Mouse (Mus musculus): Measurements from ENCODE around the gene Atf6b.

The Atf6b gene

DNA sequence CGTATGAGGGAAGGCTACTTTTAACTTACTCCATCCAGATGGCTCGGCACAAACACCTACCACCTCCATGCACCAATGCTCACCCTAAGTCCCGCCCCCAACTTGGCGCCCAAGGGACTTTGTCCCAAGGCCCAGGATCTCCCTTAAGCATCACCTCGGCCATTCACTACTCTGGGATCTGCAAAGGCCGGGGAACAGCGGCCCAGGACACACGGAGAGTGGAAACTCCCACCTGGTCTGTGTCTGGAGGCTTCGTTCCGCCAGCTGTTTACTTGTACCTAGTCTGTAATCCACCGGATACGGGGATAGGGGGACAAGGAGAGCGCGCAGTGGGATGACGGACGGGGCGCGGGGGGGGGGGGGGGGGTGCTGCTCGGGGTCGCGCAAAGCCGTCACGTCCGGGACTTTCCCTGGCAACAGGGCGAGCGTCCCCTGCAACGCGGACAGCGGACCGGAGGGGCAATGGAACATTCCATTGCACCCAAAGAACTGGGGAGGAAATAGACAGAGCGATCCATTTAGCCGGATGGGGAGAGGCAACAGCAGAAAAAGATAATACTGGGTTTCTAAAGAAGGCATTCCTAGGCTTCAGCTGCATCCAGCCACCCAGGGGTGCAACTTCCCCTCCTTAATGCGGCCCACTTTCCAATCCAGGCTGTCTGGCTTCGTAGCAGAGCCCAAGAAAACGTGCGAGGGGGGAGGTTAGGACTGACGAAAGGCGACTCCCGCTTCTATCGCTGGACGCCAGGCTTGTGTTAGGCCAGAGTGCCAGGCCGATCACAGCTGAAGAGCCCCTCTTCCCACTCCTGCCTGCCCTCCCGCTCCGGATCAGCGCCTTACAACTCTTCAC is 19.6 kb upstream of the Atf6b start:
- peak; percentile 84 for DNase-seq (ENCODE audit: low spot score)

DNA sequence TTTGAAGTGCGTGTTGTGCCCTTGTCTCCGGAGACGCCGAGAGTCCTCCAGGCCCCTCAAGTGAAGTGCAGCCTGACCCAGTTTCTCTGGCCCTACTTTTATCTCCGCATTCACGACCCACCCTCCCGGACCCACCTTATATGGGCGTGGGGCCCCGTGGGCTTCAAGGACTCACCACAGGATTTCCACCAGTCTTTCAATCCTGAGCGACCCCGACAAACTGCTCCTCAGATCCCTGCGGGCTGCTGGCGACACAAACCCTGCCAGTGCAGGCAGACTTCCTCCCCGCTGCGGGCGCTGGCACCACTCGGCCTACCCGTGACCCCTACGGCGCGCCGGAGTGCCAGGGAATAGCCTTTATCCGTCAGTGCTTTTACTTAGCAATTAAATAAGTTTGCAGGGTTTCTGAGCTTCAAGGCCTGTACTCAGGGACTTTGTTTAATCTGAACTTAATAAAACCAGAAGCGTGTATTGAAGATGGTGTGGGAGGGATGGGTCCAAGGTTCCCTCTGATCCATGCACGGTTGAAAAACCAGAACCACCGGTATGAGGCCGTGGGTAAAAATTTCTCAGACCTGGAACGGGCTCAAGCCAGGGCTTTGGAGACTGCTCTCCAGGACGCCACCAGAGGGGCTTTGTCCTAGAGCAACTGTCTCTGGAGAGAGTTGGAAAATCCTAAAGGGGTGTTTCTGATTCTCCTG is 18.9 kb upstream of the Atf6b start, which contains the start of gene Ppt2:
Gene Ppt2, minus strand, starts transcription at position 568 of the 701 bp plus-strand sequence.
- no peak for DNase-seq (ENCODE audit: low spot score)

DNA sequence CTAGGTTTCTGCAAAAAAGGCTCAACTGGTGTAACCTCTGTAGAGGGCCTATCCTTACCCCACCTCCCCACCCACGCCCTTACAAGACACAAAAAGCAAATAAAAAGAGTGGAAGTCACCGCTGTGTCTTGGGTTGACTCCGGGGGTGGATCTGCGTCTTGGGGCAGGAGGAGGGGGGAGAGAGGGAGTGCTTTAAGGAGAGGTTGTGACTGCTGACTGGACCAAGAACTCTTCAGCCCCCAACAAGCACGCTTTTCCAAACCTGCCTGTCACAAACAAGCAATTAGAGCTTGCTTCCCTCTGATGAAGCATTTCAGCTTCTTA is 18.3 kb upstream of the Atf6b start:
- DNase-seq (ENCODE audit: low spot score): no peak

DNA sequence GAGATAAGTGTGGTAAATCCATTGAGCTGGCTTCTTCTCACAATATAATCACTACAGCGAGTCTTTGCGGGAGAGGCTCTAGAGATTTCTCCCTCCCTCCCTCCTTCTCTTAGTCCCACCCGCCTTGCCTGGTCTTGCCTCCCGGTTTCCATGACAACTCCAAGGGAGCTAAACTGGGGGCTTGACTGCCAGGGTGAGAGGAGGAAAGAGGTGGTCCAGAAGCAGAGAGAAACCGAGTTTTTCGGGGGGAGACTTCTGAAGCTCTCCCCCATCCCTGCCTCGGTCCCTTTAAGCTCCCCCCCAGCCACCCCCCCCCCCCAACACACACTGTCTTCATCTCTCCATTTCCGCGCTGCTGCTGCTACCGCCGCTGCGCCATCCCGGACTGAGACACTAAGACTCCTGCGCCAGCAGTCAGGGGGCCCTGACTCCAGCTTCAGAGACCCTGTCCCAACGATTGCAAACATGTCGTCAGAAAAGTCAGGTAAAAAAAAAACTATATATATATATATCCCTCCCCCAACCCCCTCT is 17.7 kb upstream of the Atf6b start, which contains the start of gene Prrt1:
Gene Prrt1, plus strand, starts transcription at position 313 of the 531 bp plus-strand sequence.
- DNase-seq (ENCODE audit: low spot score): no peak

DNA sequence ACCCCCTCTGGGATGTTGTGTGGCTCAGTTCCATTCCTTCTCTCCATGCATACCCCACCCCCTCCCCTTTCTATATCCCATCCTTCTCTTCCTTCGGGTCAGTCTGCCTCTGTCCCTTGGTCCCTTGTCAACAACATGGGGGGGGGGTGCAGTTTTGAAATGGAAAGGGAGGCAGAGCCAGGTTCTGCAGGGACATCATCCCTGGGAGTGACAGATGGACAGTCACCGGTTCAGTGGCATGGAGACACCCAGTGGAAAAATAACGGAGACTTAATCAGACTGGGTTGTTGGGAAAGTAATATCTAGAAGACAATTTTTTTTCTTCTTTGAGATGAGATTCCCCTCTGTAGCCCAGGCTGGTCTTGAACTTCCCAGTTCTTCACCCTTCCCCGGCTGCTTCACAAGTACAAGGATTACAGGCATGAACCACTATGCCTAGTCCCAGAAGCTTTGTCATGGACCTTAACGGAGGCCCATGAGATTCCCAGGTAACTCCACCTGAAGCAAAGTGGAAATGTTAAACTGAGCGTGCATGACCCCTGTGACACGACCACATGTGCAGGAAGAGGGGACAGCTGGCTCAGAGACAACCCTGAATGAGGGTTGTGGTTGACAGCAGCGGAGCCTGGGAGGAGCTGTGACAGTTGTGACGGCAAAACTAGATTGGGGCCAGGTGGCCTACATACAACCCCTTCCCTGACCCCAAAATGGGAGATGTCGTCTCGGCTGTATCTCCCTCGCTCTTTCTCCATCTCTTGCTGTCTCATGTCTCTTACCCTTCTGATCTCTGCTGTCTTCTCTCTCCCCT is 16.9 kb upstream of the Atf6b start:
- DNase-seq (ENCODE audit: low spot score): no peak

DNA sequence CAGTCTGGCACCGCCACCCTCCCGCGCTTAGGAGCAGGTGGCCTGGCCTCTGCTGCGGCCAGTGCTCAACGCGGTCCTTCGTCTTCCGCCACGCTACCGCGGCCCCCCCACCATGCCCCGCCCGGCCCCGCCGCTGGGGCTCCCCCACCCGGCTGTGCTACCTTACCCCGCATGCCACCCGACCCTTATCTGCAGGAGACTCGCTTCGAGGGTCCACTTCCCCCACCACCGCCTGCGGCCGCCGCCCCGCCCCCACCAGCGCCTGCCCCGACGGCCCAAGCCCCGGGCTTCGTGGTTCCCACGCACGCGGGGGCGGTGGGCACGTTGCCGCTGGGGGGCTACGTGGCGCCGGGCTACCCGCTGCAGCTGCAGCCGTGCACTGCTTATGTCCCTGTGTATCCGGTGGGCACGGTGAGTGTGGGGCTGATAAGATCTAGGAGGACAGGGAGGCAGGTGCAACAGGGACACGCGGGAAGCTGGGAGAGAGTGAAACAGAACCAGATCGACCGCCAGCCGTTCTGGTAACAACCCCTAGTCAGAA is 16.1 kb upstream of the Atf6b start:
- DNase-seq (ENCODE audit: low spot score): no peak

DNA sequence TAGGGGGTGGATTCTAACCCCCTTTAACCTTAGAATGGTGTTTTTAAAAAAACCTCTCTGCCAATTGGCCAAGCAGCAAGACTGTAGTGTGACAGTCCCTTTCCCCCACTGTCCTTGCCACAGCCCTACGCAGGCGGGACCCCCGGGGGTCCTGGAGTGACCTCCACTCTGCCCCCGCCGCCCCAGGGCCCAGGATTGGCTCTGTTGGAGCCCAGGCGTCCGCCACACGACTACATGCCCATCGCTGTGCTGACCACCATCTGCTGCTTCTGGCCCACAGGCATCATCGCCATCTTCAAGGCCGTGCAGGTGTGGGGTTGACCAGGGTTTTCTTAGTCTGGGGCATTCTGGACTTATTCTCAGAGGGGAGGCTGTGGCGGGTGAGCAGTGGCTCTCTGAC is 15.3 kb upstream of the Atf6b start:
- no peak for DNase-seq (ENCODE audit: low spot score)

DNA sequence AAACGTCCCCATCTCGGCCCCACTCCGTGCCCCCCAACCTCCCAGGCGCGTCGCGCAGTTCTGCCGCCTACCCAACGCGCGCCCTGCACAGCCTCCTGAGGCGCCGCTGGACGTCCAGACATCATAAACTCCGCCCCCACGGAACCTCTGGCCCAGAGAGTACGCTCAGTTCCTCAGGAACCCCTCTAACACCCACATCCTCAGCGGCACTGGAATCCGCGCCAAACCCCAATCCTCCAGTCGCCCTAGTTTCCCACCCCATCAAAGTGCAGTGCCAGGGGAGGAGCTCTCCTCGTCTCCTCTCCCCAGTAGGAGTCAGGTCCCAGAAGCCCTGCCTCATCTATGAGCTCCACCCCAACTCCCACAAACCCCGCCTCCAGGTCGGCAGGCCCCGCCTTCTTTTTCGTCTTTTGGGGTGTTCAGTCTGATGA is 14.7 kb upstream of the Atf6b start:
- peak; percentile 77 for DNase-seq (ENCODE audit: low spot score)

DNA sequence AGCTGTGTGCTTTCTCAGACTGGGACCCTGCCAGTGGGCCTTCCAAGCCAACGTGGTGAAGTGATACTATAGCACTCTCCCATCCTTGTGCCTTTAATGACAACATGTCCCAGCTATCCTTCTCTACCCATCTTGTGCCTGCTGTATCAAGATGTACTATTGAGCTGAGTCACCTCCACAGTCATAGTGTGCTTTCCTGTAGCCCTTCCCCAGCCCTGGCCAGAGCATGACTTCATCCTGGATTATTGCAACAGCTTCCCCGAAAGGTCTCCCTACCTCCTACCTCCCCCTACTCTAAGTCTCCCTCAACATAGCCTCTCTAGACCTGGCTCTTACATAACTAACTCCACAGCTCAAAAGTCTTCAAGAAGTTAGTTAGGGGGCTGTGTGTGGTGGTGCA is 11.3 kb upstream of the Atf6b start:
- DNase-seq (ENCODE audit: low spot score): no peak

DNA sequence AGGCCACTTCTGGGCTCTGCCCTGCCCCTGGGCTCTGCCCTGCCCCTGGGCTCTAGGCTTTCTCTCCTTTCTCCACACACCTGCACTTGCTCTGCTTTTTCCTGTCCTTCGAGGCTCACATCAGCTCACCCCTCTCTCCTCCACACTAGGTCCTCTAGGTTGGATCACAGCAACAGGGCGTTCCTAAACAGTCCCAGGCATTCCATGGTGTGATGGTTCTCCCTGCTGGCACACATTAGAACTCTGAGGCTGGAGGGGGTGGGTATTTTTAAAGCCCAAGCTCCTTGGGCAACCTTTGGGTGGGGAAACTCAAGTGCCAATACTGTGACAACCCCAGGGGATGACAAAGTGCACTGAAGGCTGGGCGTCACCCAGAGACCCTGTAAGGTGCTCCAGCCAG is 9.5 kb upstream of the Atf6b start:
- DNase-seq (ENCODE audit: low spot score): no peak

DNA sequence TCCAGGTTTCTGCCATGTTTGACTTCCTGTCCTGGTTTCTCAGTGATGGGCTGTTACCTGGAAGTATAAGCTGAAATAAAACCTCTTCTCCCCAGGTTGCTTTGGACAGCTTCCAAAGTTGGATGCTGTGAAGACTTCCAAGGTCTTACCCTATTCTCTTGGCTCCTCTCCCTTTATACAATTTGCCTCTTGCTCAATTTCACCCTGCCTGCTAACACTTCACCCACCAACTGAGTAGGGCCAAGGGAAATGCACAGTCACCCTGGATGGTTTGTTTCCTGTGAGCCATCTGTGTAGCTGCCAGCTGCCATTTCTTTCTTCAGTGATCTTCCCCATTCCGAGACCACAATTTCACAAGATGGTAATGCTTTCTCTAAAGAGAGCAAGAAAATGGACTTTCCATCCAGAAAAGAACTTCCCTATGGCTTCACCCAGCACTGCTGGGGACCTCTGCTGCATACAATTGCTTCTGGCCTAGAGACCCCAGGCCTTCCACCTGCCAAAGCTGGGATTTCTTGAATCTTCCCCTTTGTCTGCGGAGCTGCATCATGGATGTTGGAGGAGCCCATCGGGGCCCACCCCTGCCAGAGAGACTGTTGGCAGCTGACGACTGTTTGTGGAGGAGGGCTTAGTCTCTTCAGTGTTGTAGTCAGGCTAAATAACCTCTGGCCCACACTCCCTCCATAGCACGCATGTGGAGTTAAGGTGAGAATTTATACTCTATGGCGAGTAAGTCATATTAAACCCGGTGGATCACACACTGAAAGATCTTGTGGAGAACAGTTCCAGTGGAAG is 7.3 kb upstream of the Atf6b start:
- no peak for DNase-seq (ENCODE audit: low spot score)

DNA sequence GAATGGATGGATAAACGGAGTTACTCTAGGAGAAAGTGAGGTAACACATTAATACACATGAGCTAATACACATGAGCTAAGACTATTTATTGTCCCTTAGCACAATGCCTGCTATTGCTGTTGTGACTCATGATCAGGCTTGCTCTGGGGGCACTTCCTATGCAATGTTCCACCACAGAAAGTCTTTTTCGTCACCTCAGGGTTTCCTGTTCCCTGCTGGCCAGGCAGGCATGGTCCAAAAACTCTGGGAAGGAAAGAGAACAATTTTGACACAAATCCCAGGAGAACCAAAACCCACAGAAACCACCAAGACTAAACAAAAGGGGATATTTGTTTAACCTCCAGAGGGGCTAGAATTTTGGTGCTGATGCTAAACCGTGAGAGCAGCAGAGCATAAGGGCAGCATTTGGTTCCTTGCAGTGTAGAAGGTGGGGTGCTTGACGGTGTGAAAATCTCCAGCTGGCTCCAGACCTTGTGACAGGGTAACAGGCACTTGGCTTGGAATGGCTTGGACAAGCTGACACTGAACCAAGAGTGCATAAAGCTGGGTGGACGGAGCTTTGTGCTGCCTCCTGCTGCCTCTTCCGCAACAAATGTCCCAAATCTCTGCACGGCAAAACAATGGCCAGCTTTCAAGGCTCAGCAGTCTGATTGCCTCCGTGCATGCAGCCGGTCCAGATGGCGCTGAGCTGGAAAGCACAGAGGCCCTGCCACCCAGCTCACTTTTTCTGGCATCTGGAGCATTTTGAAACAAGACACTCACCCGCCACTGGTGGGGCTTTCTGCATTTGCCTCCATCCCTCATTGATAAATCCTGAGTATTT is 6.0 kb upstream of the Atf6b start:
- DNase-seq (ENCODE audit: low spot score): peak; percentile 52

DNA sequence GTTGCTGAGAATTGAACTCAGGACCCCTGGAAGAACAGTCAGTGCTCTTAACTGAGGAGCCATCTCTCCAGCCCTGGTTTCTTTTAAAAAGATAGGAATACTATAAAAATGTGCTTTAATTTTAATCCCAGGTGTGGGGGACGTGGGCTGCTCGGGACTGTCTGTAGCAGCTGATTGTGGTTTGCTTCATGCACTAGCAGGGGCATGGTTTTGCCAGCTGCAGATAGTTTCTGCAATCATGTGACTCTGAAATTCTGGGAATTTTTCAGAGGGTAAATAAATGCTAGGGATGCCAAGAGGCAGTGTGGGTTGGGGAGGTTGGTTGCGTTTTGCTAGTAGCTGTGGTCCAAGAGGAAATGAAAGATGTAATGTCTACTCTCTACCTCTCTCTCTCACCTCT is 5.0 kb upstream of the Atf6b start:
- DNase-seq (ENCODE audit: low spot score): no peak

DNA sequence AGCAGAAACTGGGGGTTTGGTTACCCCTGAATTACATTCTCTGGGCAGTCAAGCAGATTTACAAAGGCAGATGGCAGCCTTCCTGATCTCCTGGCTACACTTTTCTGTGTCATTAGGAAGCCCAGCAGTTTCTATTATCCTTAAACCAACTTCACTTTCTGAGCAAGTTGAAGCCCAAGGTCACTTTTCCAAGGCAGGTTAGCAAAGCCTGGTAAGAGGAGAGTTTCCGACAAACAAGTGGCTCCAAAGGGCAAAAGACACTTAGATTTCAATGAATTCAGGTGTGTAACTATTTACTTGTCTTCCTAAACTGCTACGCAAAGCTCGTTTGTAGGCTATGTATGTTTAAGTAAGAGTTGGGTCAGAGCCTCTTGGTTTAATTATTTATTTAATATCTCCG is 3.6 kb upstream of the Atf6b start:
- DNase-seq (ENCODE audit: low spot score): no peak

DNA sequence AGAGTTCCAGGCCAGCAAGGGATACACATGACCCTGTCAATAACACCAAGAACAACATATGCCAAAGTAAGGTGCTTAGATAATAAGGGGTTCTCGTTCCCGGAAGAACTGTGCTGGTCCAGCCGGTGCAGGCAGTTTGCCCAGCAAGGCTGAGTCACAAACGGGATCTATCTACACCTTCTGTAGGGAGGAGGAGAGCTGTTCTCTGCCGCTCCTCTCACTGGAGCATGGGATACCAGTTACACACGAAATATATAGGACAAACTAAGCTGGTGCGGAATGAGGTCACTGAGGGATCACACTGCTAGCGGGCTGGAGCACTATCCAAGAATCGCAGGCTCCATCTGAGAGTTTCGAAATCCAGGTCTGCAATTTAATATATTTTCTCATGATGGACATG is 3.0 kb upstream of the Atf6b start:
- no peak for DNase-seq (ENCODE audit: low spot score)

DNA sequence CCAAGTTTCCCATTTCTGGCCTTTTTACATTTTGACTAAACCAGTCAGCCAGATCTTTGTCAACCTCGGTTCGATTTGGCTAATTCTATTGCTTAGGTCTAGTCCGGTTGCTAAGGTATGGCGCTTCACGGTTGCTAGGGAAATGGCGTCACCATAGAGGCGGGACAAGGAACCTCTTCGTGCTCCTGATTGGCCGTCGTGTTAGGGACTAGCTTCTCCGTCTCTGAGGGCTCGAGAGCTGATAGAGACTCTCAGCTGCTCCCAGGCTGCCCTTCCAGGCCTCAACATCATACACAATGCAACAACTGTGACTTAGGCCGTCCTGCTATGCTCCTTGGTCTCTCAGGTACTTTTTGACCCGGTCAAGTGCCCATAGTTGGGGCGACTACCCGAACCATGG is 2.3 kb upstream of the Atf6b start, which contains the start of gene Fkbpl:
Gene Fkbpl, plus strand, starts transcription at position 157 of the 400 bp plus-strand sequence.
- DNase-seq (ENCODE audit: low spot score): peak; percentile 92

DNA sequence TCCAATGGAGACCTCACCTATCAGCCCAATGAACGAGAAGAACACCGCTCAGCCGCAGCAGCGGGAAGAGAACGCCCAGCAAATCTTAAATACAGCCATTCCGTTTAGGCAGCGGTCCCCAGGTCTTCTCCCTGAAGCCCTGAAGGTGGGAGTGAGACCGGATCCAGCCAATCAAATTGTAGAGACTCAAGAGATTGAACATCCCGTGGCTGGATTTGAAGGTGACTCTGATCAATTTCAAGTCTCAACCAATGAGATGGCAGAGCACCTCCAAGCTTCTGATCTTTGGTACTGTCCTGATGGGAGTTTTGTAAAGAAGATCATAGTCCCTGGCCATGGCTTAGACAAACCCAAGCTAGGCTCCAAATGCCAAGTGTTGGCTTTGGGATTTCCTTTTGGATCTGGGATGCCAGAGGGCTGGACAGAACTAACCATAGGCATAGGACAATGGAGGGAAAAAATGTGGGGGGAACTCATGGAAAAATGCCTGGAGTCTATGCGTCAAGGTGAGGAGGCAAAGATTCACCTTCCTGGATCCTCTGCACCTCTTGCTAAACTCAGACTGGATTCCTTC is 1.6 kb upstream of the Atf6b start:
- DNase-seq (ENCODE audit: low spot score): no peak

DNA sequence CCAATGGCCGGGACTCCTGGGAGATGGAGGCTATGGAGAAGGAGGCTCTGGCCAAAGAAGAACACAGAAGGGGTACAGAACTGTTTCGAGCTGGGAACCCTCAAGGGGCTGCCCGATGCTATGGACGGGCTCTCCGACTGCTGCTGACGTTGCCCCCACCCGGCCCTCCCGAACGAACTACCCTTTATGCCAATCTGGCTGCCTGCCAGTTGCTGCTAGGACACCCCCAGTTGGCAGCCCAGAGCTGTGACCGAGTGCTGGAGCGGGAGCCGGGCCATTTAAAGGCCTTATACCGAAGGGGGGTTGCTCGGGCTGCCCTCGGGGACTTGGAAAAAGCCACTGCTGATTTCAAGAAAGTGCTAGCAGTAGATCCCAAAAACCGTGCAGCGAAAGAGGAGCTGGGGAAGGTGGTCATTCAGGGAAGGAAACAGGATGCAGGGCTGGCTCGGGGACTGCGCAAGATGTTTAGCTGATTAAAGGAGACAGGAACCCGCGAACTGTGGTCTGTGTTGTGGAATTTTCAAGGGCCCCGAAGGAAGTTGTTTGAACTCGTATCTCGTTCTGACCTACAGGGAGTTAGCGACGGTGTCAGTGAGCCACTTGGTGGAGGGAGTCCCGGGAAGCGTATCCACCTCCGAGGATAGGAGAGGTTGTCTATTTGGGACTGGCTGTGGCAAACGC is 975 bp upstream of the Atf6b start:
- no peak for DNase-seq (ENCODE audit: low spot score)

DNA sequence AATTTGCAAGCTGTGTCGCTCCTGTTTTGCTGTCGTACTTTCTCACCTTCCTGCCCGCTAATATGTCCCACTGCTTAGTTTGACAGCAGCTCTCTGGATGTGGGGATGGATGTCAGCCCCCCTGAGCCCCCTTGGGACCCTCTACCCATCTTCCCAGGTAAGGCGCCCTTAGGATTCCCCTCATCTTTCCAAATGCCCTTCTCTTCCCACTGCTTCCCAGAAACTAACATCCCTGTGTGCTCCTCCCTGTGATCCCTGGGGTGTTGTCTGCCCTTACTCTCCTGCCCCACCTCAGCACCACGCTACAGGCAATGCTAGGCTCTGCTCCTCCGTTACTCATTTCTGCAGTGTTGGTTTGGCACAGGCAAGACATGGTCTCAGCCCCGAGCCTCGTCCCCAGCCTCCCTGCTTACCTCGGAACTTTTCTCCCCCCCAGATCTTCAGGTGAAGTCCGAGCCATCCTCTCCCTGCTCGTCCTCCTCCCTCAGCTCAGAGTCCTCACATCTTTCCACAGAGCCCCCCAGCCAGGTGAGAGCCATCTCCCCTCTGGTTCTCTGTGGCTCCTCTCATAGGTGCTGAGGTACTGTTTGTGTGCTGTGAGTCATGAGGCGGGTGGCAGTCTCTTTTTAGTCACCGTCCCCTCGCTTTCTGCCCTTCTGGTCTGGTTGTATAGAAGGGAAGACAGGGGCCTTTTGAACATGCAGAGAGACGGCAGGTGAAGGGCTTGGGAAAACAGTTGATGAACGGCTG is 1.4 kb downstream of the Atf6b start:
- DNase-seq (ENCODE audit: low spot score): no peak
